Mouse (Mus musculus): ENCODE results near the gene Nxpe5.

Nxpe5 gene

DNA sequence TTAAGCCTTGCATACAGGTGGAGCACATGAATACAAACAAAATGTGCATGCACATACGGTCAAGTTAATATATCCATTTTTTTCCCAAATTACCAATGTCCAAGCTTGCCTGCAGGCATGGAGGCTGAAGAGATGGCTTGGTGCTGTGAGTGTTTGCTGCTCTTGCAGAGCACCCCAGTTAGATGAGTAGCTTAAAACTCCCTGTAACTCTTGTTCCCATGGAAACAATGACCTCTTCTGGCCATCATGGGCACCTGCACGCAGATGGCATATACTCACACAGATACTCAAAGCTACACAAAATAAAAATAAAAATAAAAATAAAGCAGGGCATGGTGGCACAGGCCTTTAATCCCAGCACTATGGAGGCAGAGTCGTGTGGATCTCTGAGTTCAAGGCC lies 27.4 kb downstream of the Nxpe5 start:
- DNase-seq (ENCODE audit: low spot score), result no peak

DNA sequence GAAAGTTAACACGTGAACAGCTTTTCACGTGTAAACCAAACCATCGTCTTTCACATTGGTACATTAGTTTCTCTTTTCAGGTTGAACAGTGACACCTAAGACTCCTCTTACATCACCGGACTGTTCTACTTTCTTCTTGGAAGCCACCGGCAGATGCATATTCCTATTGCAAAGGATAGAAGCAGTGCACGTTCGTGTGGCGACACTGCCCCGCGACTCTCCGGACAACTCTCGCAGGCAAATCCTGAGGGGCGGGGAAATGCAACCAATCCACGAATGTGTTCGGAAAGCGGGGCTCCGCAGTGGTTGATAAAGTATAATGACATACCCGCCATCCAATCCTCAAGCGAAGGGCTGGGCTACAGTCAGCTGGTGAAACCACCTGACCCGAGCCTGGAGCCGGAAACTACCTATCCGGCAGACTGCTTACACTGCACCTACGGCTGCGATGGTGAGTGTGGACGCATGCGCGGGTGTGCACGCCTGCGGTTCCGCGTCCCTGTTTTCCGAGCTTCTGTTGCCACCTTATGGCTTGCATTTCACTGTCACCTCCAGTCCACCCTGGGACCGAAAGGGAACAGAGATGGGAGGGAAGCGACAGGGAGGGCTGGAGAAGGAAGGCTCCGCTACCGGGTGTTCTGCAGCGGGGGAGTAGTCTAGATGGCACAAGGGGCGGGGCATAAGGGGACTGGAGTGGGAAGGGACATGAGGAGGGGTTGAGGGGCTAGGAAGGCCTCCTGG lies 29.8 kb downstream of the Nxpe5 start, which contains the start of gene Lamtor4:
TSS of gene Lamtor4 (plus strand) at position 130 of the 741 bp plus-strand sequence.
- DNase-seq (ENCODE audit: low spot score), result peak; percentile 64

DNA sequence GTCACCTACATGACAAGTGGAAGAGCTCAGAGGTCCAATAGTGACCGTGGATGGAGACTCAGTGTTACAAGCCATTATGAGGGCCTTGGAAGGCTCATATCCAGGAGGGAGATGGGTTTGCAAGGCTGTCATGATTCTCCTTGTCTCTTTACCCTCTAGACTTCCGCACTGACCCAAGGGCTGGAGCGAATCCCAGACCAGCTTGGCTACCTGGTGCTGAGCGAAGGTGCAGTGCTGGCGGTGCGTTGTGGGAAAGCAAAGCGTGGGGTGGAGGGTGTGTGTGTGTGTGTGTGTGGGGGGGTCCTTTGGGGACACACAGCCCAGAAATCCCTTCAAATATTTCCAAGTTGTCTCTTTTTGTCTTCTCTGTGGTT lies 30.4 kb downstream of the Nxpe5 start:
- no peak for DNase-seq (ENCODE audit: low spot score)

DNA sequence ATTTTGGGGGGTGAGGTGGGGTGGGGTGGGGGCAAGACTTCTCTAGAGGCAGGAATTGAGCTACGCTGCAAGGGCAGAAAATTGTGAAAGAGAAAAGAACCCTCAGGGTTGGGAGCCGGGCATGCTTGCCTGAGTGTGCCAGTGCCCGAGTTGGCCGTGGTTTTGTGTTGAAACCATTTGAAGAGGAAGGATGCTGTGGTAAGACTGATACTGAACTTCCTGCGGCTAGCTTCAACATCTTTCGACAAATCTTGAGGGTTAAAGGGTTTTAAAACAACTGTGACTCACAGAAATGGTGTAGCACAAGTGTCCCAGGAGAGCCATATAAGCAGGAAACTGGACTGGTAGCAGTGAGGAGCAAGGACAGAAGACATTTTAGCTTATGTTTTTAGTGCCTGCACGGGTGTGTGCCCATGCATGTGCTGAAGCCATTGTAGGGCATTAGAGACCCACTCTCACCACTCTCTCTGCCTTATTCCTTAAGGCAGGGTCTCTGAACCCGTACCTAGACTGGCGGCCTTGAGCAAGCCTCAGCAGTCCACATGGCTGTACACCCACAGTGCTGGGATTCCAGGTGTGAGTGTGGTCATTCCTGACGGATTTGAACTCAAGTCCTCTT lies 31.4 kb downstream of the Nxpe5 start:
- DNase-seq (ENCODE audit: low spot score), result no peak

DNA sequence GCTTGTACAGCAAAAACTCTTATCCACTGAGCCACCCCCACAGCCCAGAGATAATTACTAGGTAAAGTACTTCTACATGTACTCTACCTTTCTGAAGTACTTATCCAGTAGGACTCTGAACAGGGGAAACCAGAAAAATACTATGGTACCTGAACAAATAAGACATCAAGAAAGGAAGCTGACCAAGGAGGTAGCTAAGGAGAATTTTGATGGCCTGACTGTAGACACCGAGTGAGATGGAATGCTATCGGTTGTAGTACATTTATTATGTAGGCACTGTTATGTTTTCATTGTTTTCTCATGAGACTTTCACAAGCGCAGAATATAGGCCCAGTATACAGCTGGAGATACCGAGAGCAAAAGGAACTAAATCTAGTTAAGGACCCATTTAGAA lies 31.9 kb downstream of the Nxpe5 start:
- no peak for DNase-seq (ENCODE audit: low spot score)

DNA sequence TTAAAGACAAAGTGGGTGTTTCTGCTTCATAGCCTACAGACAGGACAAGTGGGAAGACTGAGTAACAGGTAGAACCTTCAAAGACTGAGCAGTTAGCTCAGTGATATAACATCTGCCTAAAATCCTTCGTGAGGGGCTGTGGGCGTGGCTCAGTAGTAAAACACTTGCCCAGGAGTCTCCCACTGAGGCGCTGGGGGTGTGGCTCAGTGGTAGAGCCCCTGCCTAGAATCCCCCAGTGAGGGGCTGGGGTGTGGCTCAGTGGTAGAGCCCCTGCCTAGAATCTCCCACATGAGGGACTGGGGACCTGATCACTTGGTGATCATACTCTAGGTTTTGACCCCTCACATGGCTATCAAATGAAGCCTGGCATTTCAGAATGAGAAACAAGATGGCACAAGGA lies 32.4 kb downstream of the Nxpe5 start:
- no peak for DNase-seq (ENCODE audit: low spot score)

DNA sequence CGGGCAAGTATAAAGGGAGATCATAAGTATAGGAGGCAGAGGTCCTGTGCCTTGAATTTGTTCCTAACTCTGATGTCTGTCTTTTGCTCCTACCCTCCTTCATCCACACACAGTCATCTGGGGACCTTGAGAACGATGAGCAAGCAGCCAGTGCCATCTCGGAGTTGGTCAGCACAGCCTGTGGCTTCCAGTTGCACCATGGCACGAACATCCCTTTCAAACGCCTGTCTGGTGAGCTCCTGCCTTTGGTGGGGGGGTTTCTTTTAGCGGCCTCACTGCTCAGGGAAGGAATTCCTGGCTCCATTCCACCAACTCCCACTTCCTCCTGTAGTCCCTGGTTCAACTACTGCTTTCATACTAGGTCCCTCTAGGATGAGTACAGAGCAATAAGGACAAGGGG lies 32.8 kb downstream of the Nxpe5 start:
- DNase-seq (ENCODE audit: low spot score), result no peak

DNA sequence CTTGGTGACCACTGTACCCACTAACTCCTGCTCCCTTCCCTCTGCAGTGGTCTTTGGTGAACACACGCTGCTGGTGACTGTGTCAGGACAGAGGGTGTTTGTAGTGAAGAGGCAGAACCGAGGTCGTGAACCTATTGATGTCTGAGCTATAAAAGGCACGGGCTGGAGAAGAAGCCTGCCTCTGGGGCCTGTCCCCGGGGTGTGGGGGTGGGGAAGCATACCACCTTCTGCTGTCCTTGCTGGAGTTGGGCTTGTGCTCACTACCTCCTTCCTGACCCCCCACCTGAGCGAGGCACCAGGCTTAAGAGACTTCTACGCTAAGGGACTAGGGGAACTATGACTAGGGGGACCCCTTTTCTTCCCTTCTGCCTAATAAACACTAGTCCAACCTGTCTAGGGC lies 33.3 kb downstream of the Nxpe5 start:
- DNase-seq (ENCODE audit: low spot score), result no peak

DNA sequence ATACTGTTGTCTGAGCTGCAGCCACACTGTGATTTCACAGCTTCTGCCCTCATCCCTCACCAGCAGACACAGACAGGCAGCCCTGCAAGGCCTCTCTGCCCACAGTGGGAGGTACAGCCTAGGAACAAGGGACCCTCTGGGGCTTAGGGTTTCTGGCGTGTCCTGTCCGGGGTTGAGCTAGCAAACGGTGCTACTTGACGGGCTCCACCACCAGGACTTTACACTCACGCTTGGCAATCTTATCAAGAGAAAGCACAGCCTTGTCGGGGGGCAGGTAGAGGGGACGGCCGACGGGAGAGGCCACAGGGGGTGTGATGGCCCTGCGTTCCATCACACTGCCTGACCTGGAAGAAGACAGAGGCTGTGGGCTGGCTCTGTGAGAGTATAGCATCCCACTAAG lies 34.4 kb downstream of the Nxpe5 start:
- no peak for DNase-seq (ENCODE audit: low spot score)

DNA sequence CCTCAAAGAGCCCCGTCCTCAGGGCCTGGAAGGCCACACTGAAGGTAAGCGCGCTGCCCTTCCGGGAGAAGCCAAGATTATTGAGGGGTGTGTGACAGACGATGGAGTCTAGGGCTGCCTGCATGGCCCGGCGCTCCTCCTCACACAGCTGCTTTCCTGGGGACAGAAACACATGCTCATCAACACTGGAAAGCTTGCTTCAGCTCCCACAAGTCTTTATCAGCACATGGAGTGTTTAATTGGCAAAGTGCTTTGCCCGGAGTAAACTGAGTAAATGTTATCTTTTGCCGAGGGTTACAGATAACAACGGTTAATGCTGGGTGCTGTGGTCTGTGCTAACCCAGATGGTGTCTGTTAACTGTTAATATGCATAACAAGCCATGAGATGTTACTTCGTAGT lies 35.1 kb downstream of the Nxpe5 start:
- no peak for DNase-seq (ENCODE audit: low spot score)

DNA sequence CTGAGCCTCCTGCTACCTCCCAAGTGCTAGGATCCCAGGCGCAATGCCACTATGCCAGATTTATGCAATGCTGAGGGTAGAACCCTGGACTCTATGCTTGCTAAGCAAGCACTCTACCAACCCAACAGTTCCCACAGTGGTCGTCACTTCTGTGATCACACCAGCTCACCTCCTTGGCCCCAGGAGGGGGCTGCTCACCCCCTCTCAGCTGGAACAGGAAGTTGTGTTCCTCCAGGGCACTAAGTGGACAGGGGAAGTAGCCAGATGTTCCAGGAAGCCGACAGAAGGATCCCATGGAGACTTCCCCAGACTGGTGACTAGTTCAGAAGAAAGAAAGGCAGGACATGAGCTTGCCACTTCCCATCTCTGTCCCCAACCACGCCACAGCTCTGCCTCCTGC lies 36.3 kb downstream of the Nxpe5 start:
- no peak for DNase-seq (ENCODE audit: low spot score)

DNA sequence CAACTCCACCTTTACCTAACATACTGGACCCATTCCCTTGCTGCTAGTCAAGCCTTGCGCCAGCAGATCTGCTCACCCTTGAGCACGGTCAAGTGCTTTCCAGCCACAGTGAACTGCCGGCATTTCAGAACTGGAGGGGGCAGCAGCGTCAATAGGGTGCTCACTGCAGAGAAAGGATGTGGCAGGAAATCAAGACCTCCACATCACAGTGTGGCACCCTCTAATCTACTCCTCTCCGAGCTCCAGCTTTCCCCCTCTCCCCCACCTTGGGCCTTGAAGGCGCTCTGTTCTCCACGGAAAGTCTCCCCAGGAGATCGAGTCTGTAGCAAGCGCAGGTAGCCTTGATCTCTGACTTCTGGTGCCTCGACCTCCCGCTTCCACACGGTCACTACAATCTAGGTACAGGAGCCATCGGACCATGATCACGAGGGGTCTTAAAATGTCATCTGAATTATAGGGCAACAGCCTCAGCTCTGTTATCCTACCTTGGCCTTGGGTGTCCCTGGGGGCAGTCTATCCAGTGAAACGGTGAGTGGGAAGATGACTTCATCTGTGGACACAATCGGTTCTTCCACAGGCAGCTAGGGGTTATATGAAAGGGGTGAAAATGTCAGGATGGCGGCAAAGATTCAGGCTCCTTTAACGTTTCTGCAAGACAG lies 37.0 kb downstream of the Nxpe5 start:
- DNase-seq (ENCODE audit: low spot score), result no peak

DNA sequence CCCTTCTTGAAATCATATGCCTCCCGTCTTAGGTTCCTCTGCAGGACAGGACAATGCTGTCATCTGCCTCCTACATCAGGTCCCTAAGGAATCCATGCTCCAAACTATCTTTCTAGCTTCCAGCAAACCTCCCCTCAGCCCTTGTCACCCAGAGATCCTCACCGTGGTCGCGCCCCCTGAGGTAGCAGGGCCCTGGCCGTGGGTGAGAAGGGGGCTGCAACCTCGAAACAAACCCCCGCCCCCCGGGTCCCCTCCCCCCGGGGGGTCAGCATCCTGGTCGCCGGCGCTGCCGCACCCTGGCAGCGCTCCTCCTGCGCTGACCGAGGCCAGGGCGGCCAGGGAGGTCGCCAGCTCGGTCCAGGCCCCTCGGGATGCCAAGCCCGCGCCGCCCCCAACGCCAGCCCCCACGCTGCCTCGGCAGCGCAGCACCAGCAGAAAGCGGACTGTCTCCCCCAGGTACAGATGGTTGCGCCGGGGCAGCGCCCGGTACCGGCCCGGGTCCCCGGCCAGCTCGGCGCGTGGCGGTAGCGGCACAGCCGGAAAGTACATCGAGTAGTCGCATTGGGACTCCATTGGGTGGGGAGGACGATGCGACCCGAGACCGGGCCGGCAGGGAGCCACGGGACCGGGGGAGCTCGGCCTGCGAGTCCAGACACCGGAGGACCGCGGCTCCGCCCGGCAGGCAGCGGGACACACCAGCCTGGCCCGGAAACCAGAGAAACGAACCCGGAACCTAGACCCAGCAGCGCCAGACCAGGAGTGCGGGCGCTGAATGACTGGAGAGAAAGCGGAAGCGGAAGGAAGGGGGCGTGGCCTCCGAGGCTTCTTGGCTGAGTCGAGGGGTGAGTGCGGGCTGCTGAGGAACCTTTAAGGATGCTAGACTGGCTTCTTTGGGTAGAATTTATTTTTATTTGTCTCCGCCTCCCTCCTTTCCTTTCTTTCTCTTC lies 37.8 kb downstream of the Nxpe5 start, which contains the start of gene BC037034:
TSS of gene BC037034 (minus strand) at position 774 of the 947 bp plus-strand sequence.
- DNase-seq (ENCODE audit: low spot score), result peak; percentile 58

DNA sequence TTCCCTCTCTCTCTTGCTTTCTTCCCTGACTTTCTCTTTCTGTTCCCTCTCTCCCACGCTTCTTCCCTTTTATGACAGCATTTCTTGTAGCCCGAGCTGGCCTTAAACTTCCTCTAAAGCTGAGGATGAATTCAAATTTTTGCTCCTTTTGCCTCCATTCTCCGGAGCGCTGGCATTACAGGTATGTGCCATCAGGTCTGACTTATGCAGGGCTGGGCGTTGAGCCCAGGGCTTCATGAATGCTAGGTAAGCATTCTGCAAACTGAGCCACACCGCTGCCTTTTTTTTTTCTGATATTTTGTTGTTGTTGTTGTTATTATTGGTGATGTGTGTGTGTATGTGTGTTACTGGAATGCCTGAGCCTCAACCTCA lies 38.5 kb downstream of the Nxpe5 start:
- no peak for DNase-seq (ENCODE audit: low spot score)

DNA sequence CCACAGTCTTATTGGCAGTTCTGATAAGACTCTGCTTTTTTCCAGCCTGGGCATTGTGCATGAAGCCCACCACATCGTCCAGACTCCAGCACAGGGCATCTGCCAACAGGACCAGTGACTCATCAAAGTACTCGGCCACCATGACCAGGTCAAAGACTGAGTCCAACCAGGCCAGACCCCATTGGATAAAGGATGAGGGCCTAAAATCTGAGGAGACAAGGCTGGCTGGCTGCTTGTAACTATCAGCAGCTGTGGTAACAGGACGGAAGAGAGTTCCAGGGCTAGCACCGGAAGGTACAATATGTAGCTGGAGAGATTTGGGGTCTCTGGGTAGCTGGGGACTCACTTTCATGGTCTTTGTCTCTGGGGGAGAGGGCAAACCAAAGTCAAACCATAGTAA lies 40.0 kb downstream of the Nxpe5 start:
- DNase-seq (ENCODE audit: low spot score), result no peak

DNA sequence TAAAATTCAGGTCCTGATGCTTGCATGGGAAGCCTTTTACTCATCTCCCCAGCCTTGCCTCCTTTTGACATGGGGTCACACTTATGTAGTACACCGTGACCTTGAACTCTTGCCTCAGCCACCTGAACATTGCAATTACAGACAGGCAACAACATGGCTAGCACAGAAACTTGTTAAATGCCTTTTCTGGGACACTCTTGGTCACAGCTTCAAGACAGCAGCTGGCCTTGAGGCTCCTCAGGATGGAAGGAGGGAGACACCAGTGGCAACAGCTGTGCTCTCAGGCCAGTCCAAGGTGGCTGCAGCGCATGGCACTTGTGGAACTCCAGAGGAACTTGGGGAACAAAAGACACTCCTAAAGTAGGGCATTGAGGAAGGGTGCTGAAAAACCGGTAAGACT lies 41.4 kb downstream of the Nxpe5 start:
- no peak for DNase-seq (ENCODE audit: low spot score)

DNA sequence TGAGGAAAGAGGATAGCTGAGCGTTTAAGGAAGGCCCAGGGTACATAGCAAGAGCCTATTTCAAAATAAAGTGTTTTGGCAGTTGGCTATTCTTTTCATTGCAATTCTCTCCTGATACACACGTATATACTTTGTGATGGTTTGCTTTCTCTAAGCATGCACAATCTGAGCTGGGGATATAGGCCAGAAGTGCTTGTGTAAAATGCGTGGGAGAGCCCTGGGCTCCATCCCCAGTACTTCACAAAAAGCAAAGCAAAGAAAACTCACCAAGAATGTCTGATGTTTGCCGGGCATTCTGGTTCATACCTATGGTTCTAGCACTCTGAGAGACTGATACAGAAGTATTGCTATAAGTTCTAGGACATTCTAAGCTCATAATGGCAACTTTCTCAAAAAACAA lies 43.3 kb downstream of the Nxpe5 start:
- DNase-seq (ENCODE audit: low spot score), result no peak

DNA sequence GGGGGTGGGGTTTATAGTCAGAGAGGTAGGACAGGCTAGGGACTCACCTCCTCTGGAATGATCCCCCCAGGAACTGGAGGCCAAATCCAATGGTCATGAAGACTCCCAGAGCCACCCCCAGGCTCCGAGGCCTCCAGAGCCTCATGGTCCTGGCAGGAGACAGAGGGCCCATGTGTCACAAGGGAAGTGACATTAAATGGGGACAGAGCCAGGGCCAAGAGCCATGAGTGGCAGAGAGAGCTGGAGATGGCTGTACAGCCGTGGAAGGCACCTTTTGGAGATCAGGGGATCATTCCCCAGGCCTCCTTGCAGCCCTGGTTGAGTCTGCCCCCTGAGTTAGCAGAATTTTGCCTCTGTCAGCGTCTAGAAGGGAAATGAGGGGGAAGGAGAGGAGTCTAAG lies 45.5 kb downstream of the Nxpe5 start:
- DNase-seq (ENCODE audit: low spot score), result no peak

DNA sequence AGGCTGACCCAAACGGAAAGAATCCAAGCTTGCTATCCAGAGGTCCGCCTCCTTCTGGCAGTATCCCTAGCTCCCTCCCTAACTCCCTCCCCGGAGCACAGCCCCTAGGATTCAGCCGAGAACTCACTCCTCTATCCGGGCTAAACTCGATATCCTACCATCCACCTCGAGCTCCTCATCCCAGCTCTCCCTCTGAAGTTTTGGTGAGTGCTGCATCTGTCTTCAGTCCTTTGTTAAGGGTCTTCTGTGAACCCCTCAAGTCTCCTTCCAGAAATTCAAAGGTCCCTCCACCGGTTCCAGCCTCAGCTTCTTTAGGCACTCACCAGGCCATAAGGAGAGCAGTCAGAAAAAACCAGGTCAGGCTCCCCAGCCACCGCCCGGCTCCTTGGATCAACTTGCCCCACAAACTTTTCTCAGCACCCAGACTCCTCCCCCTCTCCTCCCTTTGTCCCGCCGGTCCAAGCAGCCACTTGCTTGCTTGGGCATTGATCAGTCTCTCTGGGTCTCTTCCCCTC lies 46.8 kb downstream of the Nxpe5 start, which contains the start of gene Gal3st4:
TSS of gene Gal3st4 (minus strand) at position 432 of the 515 bp plus-strand sequence.
- no peak for DNase-seq (ENCODE audit: low spot score)

DNA sequence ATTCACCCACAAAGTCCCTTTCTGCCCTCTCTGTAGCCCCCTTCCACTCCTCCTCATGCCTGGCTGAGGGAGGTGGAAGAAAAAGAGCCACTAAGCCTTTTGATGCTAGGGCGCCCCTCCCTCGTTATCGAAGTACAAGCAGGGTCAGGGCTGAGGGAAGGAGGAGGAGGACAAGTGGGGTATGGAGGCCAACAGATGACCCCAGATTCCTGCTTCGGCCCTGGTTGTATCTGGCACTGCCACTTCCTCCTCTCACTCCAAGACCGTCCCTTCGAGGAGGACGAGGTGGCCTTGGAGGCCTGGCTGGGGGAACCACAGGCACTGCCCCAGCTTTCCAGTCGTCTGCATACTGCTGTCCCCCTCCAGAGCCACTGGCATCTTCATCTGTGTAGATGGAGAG lies 48.5 kb downstream of the Nxpe5 start:
- no peak for DNase-seq (ENCODE audit: low spot score)

DNA sequence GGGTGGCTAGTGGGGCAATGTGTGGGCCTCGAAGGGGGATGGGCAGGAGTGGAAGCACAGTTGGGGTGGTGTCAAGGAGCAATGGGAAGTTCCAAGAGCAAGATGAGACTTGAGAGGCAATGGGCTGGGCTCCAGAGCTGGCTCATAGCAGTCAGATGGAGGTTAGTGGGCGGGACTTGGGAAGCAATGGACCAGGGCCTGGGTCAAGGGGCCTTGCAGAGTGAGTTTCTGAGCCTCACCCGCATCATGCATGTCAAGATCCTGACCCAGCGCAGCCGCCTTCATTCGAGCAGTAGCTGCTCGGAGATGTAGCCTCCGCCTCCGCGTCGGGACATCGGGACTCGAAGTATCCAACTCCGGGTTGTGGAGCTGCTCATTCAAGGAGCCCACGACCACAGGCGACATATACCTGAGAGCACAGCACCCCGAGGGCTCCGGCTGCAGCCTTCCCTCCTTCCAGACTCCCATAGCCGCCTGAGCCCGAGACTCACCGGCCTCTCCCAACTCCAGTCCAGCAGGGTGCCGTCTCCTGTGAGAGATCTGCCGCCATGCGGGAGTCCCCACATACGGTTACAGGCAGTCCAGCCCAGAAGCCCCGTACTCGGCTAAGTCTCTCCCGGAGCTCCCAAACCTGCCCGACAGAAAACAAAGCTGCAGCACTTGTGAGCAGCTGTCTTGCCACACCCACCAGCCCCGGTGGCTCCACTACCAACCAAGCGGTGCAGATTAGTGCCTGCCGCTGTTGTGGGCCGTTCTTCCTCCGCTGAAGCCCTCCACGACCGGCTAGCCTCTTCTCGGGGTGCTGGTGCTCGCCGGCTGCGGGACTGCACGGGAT lies 49.7 kb downstream of the Nxpe5 start:
- no peak for DNase-seq (ENCODE audit: low spot score)
